Mouse (Mus musculus) kidney, postnatal 10 days (tissue): ENCODE data around the gene Hsph1.

ENCODE experiments used
- DNase-seq: peaks from one replicate; pipeline ENCODE4 v3.0.0; 2021; ENCODE audit warnings: mixed read lengths

Hsph1 gene

DNA sequence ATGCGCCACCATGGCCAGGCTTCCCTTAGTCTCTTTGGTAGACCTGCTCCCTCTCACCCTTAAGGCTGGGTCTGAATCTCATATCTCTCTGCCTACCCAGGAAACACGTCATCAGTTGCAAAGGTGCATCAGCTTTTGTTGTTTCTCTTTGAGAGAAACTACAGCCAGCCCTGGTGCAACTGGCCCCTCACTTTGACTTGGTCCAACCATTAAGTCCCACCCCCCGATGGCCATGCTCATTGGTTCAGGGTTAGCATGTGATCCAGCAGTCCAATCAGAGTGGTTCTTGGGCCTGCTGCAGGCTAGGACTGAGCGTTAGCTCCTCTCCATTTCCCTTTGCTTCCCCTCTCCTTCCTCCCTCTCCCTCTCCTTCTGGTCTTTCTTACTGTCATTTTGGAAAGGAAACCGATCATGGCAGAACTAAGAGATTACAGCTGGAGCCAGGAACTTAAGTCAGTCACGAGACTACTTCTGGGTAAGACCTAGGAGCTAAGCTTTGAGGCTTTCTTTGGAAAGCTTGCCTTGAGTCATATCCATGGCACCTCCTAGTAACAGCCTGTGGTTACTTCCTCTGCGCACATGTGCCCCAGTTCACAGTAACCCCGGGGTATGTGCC lies 5.2 kb upstream of the Hsph1 start:
- DNase-seq, result no peak

DNA sequence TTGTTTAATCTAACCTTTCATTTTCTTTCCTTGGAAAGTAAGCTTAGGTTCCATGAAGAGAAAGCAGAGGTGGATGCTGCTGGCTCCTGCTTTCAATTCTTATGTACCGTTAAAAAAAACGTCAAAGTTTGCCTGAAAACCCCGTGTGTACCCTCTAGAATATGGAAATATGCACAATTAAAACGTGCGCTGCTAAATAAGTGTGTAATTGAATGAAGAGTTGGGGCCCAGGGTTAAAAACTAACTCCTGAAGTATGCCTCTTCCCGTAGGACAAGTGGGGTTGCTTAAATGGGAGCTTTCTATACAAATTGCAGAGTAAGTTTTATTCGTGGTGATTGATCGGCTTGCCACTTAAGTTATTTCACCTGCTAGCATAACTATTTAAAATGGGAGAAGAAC lies 1.1 kb upstream of the Hsph1 start:
- DNase-seq, result no peak

DNA sequence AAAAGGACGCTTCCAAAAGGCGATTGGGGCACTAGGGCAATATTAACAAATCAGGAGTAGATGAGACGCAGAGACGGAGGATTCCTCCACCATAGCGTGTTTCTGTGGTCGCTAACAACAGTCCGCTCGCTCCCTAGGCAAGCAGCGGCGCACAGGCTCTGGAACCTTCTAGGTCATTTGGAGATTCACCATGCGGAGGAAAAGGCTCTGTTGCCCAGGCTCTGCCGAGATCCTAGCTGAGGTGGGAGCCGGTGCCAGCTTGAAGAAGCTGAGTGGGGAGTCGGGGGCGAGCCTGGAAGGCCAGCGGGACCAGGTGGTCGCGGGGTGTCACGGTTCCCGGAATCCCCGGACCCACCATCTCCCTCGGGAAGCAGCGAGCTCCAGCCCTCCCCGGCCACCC lies 620 bp downstream of the Hsph1 start:
- no peak for DNase-seq

DNA sequence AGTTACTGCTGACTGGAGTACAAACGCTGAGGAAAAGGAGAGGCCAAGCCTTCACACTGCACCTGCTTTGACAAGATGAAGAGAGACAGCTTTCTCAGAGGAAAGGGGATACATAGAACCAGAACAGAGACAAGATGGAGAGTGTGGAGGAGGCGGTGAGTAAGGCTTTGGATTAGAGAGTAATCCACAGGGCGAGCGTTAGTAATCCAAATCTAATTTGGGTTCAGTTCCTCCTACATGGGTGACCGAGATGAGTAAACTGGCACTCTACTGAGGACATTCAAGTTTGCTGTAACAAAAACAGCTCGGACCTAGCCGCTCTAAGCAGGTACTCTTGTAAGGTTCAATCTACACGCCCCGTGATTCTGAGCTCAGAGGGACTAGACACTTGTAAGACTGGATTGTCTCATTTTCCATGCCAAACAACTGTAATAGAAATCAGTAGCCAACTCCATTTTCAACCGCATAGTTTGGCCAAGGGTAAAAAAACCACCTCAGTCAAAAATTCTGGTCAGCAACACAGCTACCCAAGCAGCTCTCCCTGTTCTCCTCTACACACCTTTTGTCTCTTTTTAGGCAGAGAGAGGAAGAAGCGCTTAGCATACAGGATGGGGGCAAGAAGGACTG lies 1.7 kb downstream of the Hsph1 start:
- DNase-seq, result no peak

- DNase-seq, result no peak
Measured at GRCm38 (mm10) chr5:149625547-149625946, 10.6 kb downstream of the Hsph1 start.

- DNase-seq, result no peak
Measured at GRCm38 (mm10) chr5:149623815-149624675, 12.1 kb downstream of the Hsph1 start.

GRCm38 (mm10) chr5:149622644-149623043 lies 13.5 kb downstream of the Hsph1 start:
- DNase-seq, result no peak

- peak; percentile 35 for DNase-seq
Measured at GRCm38 (mm10) chr5:149622152-149622551, 14.0 kb downstream of the Hsph1 start.

GRCm38 (mm10) chr5:149617776-149618425 lies 18.3 kb downstream of the Hsph1 start:
- DNase-seq, result no peak

GRCm38 (mm10) chr5:149616817-149617216 lies 19.4 kb downstream of the Hsph1 start:
- DNase-seq, result peak; percentile 46

DNA sequence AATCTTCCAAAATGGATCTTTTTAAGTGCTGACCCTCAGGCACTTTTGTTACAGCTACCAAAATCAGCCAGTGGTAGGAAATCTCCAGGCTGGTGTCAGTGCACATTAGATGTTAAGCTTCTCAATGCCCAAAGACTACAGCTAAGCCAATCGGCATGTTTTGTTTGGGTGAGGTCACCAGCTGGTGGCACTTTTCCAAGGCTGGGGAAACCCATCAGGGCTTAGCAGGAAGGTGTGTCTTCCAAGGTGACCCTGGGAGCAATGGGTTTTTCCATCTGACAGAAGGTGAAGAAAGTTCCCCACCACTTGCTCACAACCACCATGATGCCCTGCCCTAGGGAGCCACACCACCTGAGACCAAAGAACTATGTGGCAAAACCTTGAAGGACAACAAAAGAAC lies 20.0 kb downstream of the Hsph1 start:
- DNase-seq, result peak; percentile 47

GRCm38 (mm10) chr5:149612740-149613139 lies 23.4 kb downstream of the Hsph1 start:
- DNase-seq, result no peak

GRCm38 (mm10) chr5:149612165-149612518 lies 24.0 kb downstream of the Hsph1 start:
- DNase-seq, result no peak

- DNase-seq, result peak; percentile 45
Measured at GRCm38 (mm10) chr5:149611476-149612164, 24.6 kb downstream of the Hsph1 start.

DNA sequence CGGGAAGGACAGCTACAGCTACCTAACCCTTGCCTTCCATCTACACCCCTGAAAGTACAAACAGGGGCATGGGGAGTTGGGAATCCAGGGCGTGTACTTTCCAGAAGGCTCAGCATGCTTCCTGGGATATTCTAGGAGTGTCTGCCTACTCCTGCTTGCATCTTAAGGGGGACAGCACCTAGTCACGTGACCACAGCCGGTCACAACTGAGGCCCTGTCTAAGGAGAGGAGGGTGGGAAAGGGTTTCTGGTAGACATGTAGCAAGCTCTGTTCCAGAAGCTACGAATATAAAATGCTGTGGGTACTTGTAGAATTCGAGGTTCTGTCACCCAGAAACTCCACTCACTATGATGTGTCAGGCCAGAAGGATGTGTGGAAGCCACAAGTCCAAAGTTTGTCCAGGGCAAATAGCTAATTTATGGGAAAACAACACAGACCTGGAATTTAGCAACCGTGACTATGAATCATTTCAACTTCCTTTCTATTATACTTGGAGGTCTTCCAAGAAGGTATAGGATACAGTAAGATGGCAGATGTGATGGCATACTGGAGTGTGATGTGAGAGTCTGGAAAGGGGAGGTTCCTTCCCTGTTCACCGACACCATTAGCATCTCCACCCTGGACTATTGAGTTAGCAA lies 29.0 kb downstream of the Hsph1 start:
- DNase-seq, result no peak

DNA sequence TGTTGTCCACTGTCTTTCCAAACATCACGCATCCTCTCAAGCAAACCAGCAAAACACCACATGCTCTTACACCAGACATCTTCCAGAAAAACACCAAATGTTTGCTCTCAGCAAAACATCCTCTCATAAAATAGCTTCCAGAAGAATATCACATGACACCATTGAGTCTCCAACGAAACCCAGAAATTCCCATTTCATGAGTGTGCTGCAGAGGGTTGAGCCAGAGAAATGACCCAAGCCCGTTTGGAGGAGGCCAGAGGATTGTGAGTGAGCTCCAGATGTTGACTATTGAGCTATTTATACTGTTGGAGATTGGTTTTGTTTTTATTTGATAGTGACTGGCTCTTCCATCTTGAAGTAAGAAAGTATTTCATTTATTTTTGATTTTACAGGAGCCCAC lies 32.9 kb downstream of the Hsph1 start:
- no peak for DNase-seq

- DNase-seq, result no peak
Measured at GRCm38 (mm10) chr5:149601996-149602395, 34.2 kb downstream of the Hsph1 start.

DNA sequence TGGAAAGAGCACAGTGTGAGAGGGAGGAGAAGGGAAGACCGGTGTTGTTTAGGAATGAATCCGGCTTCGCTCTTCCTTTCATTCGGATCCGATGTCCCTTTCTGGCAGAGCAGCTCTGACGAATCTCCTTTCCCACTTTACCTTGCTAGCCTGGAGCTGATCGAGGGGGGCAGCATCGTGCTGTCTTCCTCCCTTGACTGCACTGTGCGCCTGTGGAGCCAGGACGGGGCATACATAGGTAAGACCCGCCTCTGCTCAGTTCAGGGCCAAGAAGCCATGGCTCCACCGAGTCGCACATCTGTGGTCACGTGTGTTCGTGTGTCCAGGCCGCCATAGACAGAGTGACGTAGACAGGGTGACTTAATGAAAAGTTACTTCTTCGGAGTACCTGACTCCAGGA lies 38.8 kb downstream of the Hsph1 start:
- no peak for DNase-seq

DNA sequence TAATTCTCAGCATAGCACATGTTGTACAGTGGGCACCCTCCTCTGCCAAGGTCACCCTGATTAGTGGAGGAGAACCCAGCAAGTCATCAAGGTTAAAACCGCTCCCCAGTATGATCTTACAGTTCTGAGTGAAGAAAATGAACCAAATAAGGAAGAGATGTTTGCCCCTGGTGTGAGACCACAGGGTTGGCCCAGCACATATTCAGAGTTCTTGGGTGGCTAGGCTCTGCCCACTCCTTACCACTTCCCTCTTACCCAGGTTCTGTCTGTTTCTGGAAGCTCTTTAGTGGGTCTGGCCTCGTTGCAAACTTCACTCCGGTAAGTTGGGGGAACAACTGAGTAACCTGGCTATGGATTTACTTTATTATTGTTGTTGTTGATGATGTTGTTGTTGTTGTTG lies 42.0 kb downstream of the Hsph1 start:
- no peak for DNase-seq

DNA sequence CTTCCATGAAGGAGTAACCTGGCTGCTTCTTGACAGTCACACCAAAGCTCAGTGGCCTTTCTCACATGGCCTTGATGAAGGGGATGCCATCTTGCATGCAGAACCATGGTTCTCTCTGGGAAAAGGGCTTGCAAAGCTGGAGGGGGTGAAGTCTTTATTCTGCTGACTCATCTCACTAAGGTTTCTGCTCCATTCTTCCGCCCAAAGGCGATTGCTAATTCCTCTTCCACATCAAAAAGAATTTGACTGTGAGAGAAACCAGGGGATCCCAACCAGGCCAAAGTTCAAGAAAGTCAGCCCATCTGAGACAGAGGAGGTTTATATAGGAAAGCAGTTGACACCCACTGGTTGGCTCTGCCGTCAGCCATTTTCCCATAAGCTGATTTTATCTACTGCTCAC lies 46.2 kb downstream of the Hsph1 start:
- DNase-seq, result no peak

- peak; percentile 60 for DNase-seq
Measured at GRCm38 (mm10) chr5:149588814-149589534, 47.2 kb downstream of the Hsph1 start.
